Mouse (Mus musculus) bone marrow, adult 2 months (tissue): ENCODE data around the gene Spag17.

Experiments used
- CTCF ChIP-seq: fragments of 200-500 bp; IDR thresholded peaks from 2 replicates; pipeline ENCODE4 v1.5.1; 2011; ENCODE audit warnings: low read length, control low read depth; ENCODE audit not compliant: control insufficient read depth, insufficient read depth
- POLR2A ChIP-seq: fragments of 200-500 bp; IDR thresholded peaks from 2 replicates; pipeline ENCODE4 v1.6.1; 2011; ENCODE audit warnings: low read depth, mild to moderate bottlenecking, control low read depth, low read length, borderline replicate concordance; ENCODE audit not compliant: control insufficient read depth

GRCm38 (mm10) chr3:99850926-99851325 is 34.3 kb upstream of the Spag17 start:
- no peak for TF ChIP-seq CTCF
- TF ChIP-seq POLR2A = no peak
